Mouse (Mus musculus) brain, embryonic 14.5 days (tissue): Measurements from ENCODE around the gene H2al1m.

Experiments
- CTCF ChIP-seq: fragments of 200-500 bp; IDR thresholded peaks from 2 replicates; pipeline ENCODE4 v1.5.1; 2012; ENCODE audit warnings: inconsistent platforms, mild to moderate bottlenecking, moderate library complexity, borderline replicate concordance; ENCODE audit not compliant: insufficient read depth, insufficient read length; ENCODE audit errors: extremely low read depth
- POLR2A ChIP-seq: fragments of 200-500 bp; IDR thresholded peaks from 2 replicates; pipeline ENCODE4 v1.6.1; 2012; ENCODE audit warnings: mild to moderate bottlenecking, inconsistent platforms, borderline replicate concordance; ENCODE audit not compliant: poor library complexity, insufficient read depth, insufficient read length, severe bottlenecking; ENCODE audit errors: extremely low read depth

DNA sequence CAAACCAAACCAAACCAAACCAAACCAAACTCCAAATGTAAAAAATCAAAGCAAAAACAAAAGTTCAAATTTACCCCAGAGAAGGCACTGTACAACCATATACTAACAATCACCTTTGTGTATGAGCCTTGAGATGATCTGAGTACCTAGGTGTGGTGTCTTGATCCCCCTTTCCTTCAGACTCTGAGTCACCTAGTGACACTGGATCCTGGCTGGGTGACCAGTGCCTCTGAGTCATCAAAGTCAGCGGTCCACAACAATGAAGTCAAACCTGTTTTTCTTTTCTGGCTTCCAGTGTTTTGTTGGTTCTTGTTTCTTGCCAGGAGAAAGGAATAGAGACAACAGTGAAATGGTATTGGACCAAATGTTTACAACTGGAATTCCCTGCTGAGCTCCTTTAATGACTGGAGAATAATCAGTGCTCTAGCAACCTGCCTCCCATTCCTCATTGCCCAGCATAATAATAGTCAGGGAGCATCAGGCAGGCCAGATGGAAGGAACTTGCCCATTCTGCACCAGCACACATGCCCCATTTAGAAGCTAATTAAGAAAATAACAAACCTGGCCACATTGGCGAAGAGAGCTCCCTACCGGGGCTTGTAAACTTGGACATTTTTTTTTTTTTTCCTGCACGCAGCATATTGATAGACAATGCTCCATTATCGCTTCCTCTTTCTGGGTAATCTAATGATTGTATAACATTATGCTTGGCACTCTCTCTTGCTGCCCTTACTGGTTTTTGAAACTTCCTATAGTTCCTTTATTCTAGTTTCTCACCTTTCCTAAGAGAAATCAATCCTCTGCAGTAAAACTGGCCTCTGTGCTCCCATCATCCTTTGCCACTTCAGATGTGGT is 42.6 kb upstream of the H2al1m start:
- TF ChIP-seq CTCF (no peak), POLR2A (no peak)
